Mouse (Mus musculus) heart, embryonic 15.5 days (tissue): ENCODE measurements around the gene Snx30. TPM values are rescaled to one million over a fixed set of nuclear protein-coding genes. Genes with fewer than 3 reads are reported as not detected.

Experiments used
- ATAC-seq: fragments of 200-750 bp; cut with Nextera tagmentation; replicated peaks from 2 replicates; pipeline ENCODE4 v1.8.0; 2017; ENCODE audit warnings: low read depth, moderate TSS enrichment; ENCODE audit not compliant: insufficient number of reproducible peaks, insufficient read depth, low FRiP score
- H3K27ac ChIP-seq: fragments of 300-500 bp; sonication (generic); 2 replicates; pipeline ENCODE4 v1.5.1; 2015; ENCODE audit warnings: mild to moderate bottlenecking, inconsistent platforms
- H3K27me3 ChIP-seq: fragments of 300-500 bp; sonication (generic); 2 replicates; pipeline ENCODE4 v1.6.1; 2015; ENCODE audit warnings: inconsistent platforms
- H3K36me3 ChIP-seq: fragments of 300-500 bp; sonication (generic); 2 replicates; pipeline ENCODE4 v1.6.1; 2015; ENCODE audit warnings: mild to moderate bottlenecking, inconsistent platforms
- H3K4me1 ChIP-seq: fragments of 300-500 bp; sonication (generic); replicated peaks from 2 replicates; pipeline ENCODE4 v1.6.1; 2015; ENCODE audit warnings: inconsistent platforms
- H3K4me2 ChIP-seq: fragments of 300-500 bp; sonication (generic); 2 replicates; pipeline ENCODE4 v1.6.1; 2015; ENCODE audit warnings: inconsistent platforms, mild to moderate bottlenecking, moderate library complexity
- H3K4me3 ChIP-seq: fragments of 300-500 bp; sonication (generic); 2 replicates; pipeline ENCODE4 v1.5.1; 2015; ENCODE audit warnings: mild to moderate bottlenecking, inconsistent platforms
- H3K9ac ChIP-seq: fragments of 300-500 bp; sonication (generic); 2 replicates; pipeline ENCODE4 v1.6.1; 2015; ENCODE audit warnings: mild to moderate bottlenecking, inconsistent platforms
- H3K9me3 ChIP-seq: fragments of 300-500 bp; sonication (generic); replicated peaks from 2 replicates; pipeline ENCODE4 v1.6.1; 2016; ENCODE audit warnings: inconsistent platforms
- WGBS: fragments of 180-500 bp; shearing (Covaris S2); methylation state at CpG from one replicate; pipeline ENCODE4 v1.1.7; 2015; ENCODE audit warnings: mixed read lengths; 5-methylcytosine and 5-hydroxymethylcytosine counted together
- polyA plus RNA-seq: library from polyadenylated mRNA; unstranded; fragments of >200 nt; fragmentation: Nextera tagmentation; extraction: Ambion mirVana; gene quantifications from 2 replicates; pipeline ENCODE4 v1.2.1, GENCODE M21; 2015

Gene Snx30
- 5.3 and 9.9 TPM in 2 replicates for polyA plus RNA-seq

- Histone ChIP-seq H3K27me3 (no peaks in the 10 kb centered on the region), H3K4me2 (peak within 1 kb of the TSS; percentile 94), H3K9ac (peak within 1 kb of the TSS; percentile 86), H3K4me3 (peak within 1 kb of the TSS; percentile 95), H3K27ac (peak within 1 kb of the TSS; percentile 85), H3K4me1 (peaks cover 21% of the 10 kb centered on the region), H3K9me3 (no peaks in the 10 kb centered on the region), H3K36me3 (no peaks in the 10 kb centered on the region)
- 3% methylated on average over 45 of the region's 45 CpGs for WGBS
- ATAC-seq = peak; percentile 94
Observed at GRCm38 (mm10) chr4:59805181-59805967, at the start of gene Snx30. Gene Snx30, plus strand, starts transcription at chr4:59805840.

- Histone ChIP-seq H3K9ac (no peak overlapping the region), H3K27ac (0 out of 2 replicates have a peak overlapping the region, but pooled peaks have one; percentile 29), H3K27me3 (no peaks in the 10 kb centered on the region), H3K9me3 (no peaks in the 10 kb centered on the region), H3K4me2 (no peak overlapping the region), H3K4me1 (peaks cover 31% of the 10 kb centered on the region), H3K4me3 (no peak overlapping the region), H3K36me3 (no peaks in the 10 kb centered on the region)
- ATAC-seq = no peak
- 51% methylated on average over 9 of the region's 9 CpGs for WGBS
Observed at GRCm38 (mm10) chr4:59756332-59757082, 49.1 kb upstream of the Snx30 start.

GRCm38 (mm10) chr4:59757452-59758435, 47.9 kb upstream of the Snx30 start:
- no peak overlapping the region for H3K27ac ChIP-seq
- peaks cover 31% of the 10 kb centered on the region for H3K4me1 ChIP-seq

GRCm38 (mm10) chr4:59760016-59760415, 45.6 kb upstream of the Snx30 start:
- WGBS = 69% methylated on average over 4 of the region's 4 CpGs
- no peak for ATAC-seq
- no peak overlapping the region for H3K27ac ChIP-seq

More at GRCm38 (mm10) chr4:59757452-59758435, 47.9 kb upstream of the Snx30 start:
- H3K27me3 ChIP-seq = no peaks in the 10 kb centered on the region
- H3K4me3 ChIP-seq = no peak overlapping the region
- H3K9me3 ChIP-seq = no peaks in the 10 kb centered on the region
- ATAC-seq = no peak
- H3K4me2 ChIP-seq = no peak overlapping the region
- 73% methylated on average over 12 of the region's 12 CpGs for WGBS
- H3K9ac ChIP-seq = no peak overlapping the region
- H3K36me3 ChIP-seq = no peaks in the 10 kb centered on the region

GRCm38 (mm10) chr4:59760636-59761364, 44.8 kb upstream of the Snx30 start:
- no peak overlapping the region for H3K27ac ChIP-seq
- no peaks in the 10 kb centered on the region for H3K27me3 ChIP-seq
- no peak overlapping the region for H3K4me2 ChIP-seq
- peaks cover 35% of the 10 kb centered on the region for H3K4me1 ChIP-seq
- 49% methylated on average over 10 of the region's 10 CpGs for WGBS
- no peak for ATAC-seq
- H3K9me3 ChIP-seq = no peaks in the 10 kb centered on the region
- no peak overlapping the region for H3K4me3 ChIP-seq
- no peaks in the 10 kb centered on the region for H3K36me3 ChIP-seq
- H3K9ac ChIP-seq = no peak overlapping the region

More at GRCm38 (mm10) chr4:59760016-59760415, 45.6 kb upstream of the Snx30 start:
- no peaks in the 10 kb centered on the region for H3K27me3 ChIP-seq
- H3K36me3 ChIP-seq = no peaks in the 10 kb centered on the region
- H3K9me3 ChIP-seq = no peaks in the 10 kb centered on the region
- H3K9ac ChIP-seq = no peak overlapping the region
- no peak overlapping the region for H3K4me3 ChIP-seq
- peaks cover 27% of the 10 kb centered on the region for H3K4me1 ChIP-seq
- no peak overlapping the region for H3K4me2 ChIP-seq

- Histone ChIP-seq H3K4me2 (no peak overlapping the region), H3K36me3 (no peaks in the 10 kb centered on the region), H3K9ac (no peak overlapping the region), H3K27ac (no peak overlapping the region), H3K4me3 (no peak overlapping the region), H3K4me1 (peaks cover 38% of the 10 kb centered on the region), H3K9me3 (no peaks in the 10 kb centered on the region), H3K27me3 (no peaks in the 10 kb centered on the region)
- ATAC-seq = no peak
- WGBS = 67% methylated on average over 4 of the region's 4 CpGs
Observed at GRCm38 (mm10) chr4:59761365-59761729, 44.3 kb upstream of the Snx30 start.

- ATAC-seq = no peak
- Histone ChIP-seq H3K9me3 (no peaks in the 10 kb centered on the region), H3K4me1 (peaks cover 21% of the 10 kb centered on the region), H3K36me3 (no peaks in the 10 kb centered on the region), H3K4me3 (no peak overlapping the region), H3K27me3 (no peaks in the 10 kb centered on the region), H3K27ac (peak overlapping the region; percentile 71), H3K4me2 (peak overlapping the region; percentile 29), H3K9ac (no peak overlapping the region)
- WGBS = 46% methylated on average over 7 of the region's 7 CpGs
Observed at GRCm38 (mm10) chr4:59764950-59765349, 40.7 kb upstream of the Snx30 start.

GRCm38 (mm10) chr4:59765385-59766005, 40.1 kb upstream of the Snx30 start:
- H3K4me1 ChIP-seq = peaks cover 19% of the 10 kb centered on the region
- peak overlapping the region; percentile 71 for H3K27ac ChIP-seq
- no peak overlapping the region for H3K9ac ChIP-seq
- H3K4me3 ChIP-seq = no peak overlapping the region
- no peaks in the 10 kb centered on the region for H3K27me3 ChIP-seq
- peak overlapping the region; percentile 29 for H3K4me2 ChIP-seq
- WGBS = 24% methylated on average over 7 of the region's 7 CpGs
- 0 out of 2 replicates have a peak, but pooled peaks have one; percentile 58 for ATAC-seq
- no peaks in the 10 kb centered on the region for H3K9me3 ChIP-seq
- peaks cover 5% of the 10 kb centered on the region for H3K36me3 ChIP-seq

GRCm38 (mm10) chr4:59767717-59768116, 37.9 kb upstream of the Snx30 start:
- 57% methylated on average over 2 of the region's 2 CpGs for WGBS

More at GRCm38 (mm10) chr4:59767717-59768116, 37.9 kb upstream of the Snx30 start:
- H3K9ac ChIP-seq = no peak overlapping the region
- no peak overlapping the region for H3K27ac ChIP-seq
- H3K4me1 ChIP-seq = peaks cover 23% of the 10 kb centered on the region
- H3K9me3 ChIP-seq = no peaks in the 10 kb centered on the region
- H3K4me2 ChIP-seq = no peak overlapping the region
- H3K27me3 ChIP-seq = no peaks in the 10 kb centered on the region
- H3K36me3 ChIP-seq = peaks cover 23% of the 10 kb centered on the region
- H3K4me3 ChIP-seq = no peak overlapping the region
- no peak for ATAC-seq
